Mouse (Mus musculus) midbrain, embryonic 12.5 days (tissue): ENCODE measurements around the gene Pbx2. TPM values are rescaled to one million over a fixed set of nuclear protein-coding genes. Genes with fewer than 3 reads are reported as not detected.

Source experiments
- ATAC-seq: fragments of 200-750 bp; cut with Nextera tagmentation; 2 replicates; pipeline ENCODE4 v1.8.0; 2017; ENCODE audit warnings: low read depth, moderate TSS enrichment, moderate library complexity; ENCODE audit not compliant: low FRiP score
- H3K27ac ChIP-seq: fragments of 300-500 bp; sonication (generic); replicated peaks from 2 replicates; pipeline ENCODE4 v1.5.1; 2016; ENCODE audit warnings: mild to moderate bottlenecking
- H3K27me3 ChIP-seq: fragments of 300-500 bp; sonication (generic); 2 replicates; pipeline ENCODE4 v1.6.1; 2016; ENCODE audit warnings: mild to moderate bottlenecking
- H3K36me3 ChIP-seq: fragments of 300-500 bp; sonication (generic); 2 replicates; pipeline ENCODE4 v1.6.1; 2016
- H3K4me1 ChIP-seq: fragments of 300-500 bp; sonication (generic); 2 replicates; pipeline ENCODE4 v1.6.1; 2016
- H3K4me2 ChIP-seq: fragments of 300-500 bp; sonication (generic); replicated peaks from 2 replicates; pipeline ENCODE4 v1.6.1; 2016; ENCODE audit warnings: mild to moderate bottlenecking, moderate library complexity
- H3K4me3 ChIP-seq: fragments of 300-500 bp; sonication (generic); 2 replicates; pipeline ENCODE4 v1.5.1; 2016; ENCODE audit warnings: mild to moderate bottlenecking
- H3K9ac ChIP-seq: fragments of 300-500 bp; sonication (generic); replicated peaks from 2 replicates; pipeline ENCODE4 v1.6.1; 2016; ENCODE audit warnings: mild to moderate bottlenecking, moderate library complexity
- H3K9me3 ChIP-seq: fragments of 300-500 bp; sonication (generic); 2 replicates; pipeline ENCODE4 v1.6.1; 2016; ENCODE audit warnings: mild to moderate bottlenecking
- WGBS: fragments of 180-500 bp; shearing (Covaris S2); methylation state at CpG from one replicate; pipeline ENCODE4 v1.1.7; 2016; 5-methylcytosine and 5-hydroxymethylcytosine counted together
- polyA plus RNA-seq: library from polyadenylated mRNA; unstranded; fragments of >200 nt; fragmentation: Nextera tagmentation; extraction: Ambion mirVana; gene quantifications from 2 replicates; pipeline ENCODE4 v1.2.1, GENCODE M21; 2016

Gene Pbx2
- polyA plus RNA-seq, 1 experiment from 2014 or later: 20.8 TPM

DNA sequence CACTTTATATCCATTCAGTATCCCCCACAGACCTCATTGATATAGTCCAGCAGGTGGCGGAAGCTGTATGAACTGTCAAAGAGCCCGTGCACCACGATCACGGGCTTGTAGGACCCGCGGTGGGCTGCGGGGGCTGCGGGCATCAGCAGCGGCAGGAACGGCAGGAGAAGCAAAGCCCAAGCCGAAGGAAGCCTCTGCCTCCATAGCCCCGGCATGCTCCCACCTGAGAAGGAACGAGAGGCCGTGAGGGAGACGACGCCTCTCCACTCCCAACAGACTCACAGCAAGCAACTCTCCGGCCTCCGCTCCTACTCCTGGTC lies 35.7 kb downstream of the Pbx2 start:
- peak overlapping the region; percentile 68 for H3K9ac ChIP-seq
- H3K4me1 ChIP-seq: peaks cover 49% of the 10 kb centered on the region
- peaks cover 22% of the 10 kb centered on the region for H3K27me3 ChIP-seq
- peaks cover 18% of the 10 kb centered on the region for H3K36me3 ChIP-seq
- WGBS: under 1% methylated on average over 18 of the region's 18 CpGs
- H3K9me3 ChIP-seq: no peaks in the 10 kb centered on the region
- ATAC-seq: peak; percentile 17; the same call in 1 of the 2 replicates
- peak overlapping the region; percentile 58 for H3K4me3 ChIP-seq
- H3K4me2 ChIP-seq: peak overlapping the region; percentile 91
- H3K27ac ChIP-seq: peak overlapping the region; percentile 88

GRCm38 (mm10) chr17:34627093-34627942 lies 36.3 kb downstream of the Pbx2 start:
- Histone ChIP-seq H3K9ac (peak overlapping the region; percentile 68), H3K4me2 (peak overlapping the region; percentile 91), H3K36me3 (peaks cover 12% of the 10 kb centered on the region), H3K4me1 (peaks cover 55% of the 10 kb centered on the region), H3K27ac (peak overlapping the region; percentile 88), H3K27me3 (peaks cover 27% of the 10 kb centered on the region), H3K4me3 (peak overlapping the region; percentile 58), H3K9me3 (no peaks in the 10 kb centered on the region)
- peak; percentile 63 for ATAC-seq
- 0% methylated on average over 43 of the region's 45 CpGs for WGBS

GRCm38 (mm10) chr17:34627943-34628643 lies 37.0 kb downstream of the Pbx2 start, which contains the start of gene Ppt2:
Gene Ppt2 (minus strand): TSS chr17:34628510.
- Histone ChIP-seq H3K4me1 (peaks cover 57% of the 10 kb centered on the region), H3K27me3 (peaks cover 35% of the 10 kb centered on the region), H3K4me3 (peak within 1 kb of the TSS; percentile 58), H3K36me3 (0 out of 2 replicates have a peak, but pooled peaks cover 5% of the 10 kb centered on the region), H3K27ac (peak within 1 kb of the TSS; percentile 88), H3K9me3 (no peaks in the 10 kb centered on the region), H3K4me2 (peak within 1 kb of the TSS; percentile 91), H3K9ac (peak within 1 kb of the TSS; percentile 68)
- 5% methylated on average over 29 of the region's 29 CpGs for WGBS
- no peak for ATAC-seq

- 11% methylated on average over 5 of the region's 5 CpGs for WGBS
Observed at GRCm38 (mm10) chr17:34628644-34628967, 37.5 kb downstream of the Pbx2 start.

DNA sequence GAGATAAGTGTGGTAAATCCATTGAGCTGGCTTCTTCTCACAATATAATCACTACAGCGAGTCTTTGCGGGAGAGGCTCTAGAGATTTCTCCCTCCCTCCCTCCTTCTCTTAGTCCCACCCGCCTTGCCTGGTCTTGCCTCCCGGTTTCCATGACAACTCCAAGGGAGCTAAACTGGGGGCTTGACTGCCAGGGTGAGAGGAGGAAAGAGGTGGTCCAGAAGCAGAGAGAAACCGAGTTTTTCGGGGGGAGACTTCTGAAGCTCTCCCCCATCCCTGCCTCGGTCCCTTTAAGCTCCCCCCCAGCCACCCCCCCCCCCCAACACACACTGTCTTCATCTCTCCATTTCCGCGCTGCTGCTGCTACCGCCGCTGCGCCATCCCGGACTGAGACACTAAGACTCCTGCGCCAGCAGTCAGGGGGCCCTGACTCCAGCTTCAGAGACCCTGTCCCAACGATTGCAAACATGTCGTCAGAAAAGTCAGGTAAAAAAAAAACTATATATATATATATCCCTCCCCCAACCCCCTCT lies 38.2 kb downstream of the Pbx2 start, which contains the start of gene Prrt1:
Prrt1 (plus strand) TSS at position 313 of the 531 bp plus-strand sequence.
- Histone ChIP-seq H3K4me3 (peak within 1 kb of the TSS; percentile 58), H3K9ac (peak within 1 kb of the TSS; percentile 68; the same call in 1 of the 2 replicates), H3K27ac (peak within 1 kb of the TSS; percentile 88), H3K4me2 (peak within 1 kb of the TSS; percentile 91), H3K27me3 (peaks cover 40% of the 10 kb centered on the region), H3K36me3 (0 out of 2 replicates have a peak, but pooled peaks cover 5% of the 10 kb centered on the region), H3K4me1 (peaks cover 57% of the 10 kb centered on the region), H3K9me3 (no peaks in the 10 kb centered on the region)
- WGBS: 1% methylated on average over 15 of the region's 16 CpGs
- peak; percentile 42; the same call in 1 of the 2 replicates for ATAC-seq

More at GRCm38 (mm10) chr17:34628644-34628967, 37.5 kb downstream of the Pbx2 start:
- Histone ChIP-seq H3K9ac (peak overlapping the region; percentile 68; the same call in 1 of the 2 replicates), H3K27me3 (peaks cover 40% of the 10 kb centered on the region), H3K36me3 (0 out of 2 replicates have a peak, but pooled peaks cover 5% of the 10 kb centered on the region), H3K27ac (peak overlapping the region; percentile 88), H3K4me2 (peak overlapping the region; percentile 91), H3K4me1 (peaks cover 57% of the 10 kb centered on the region), H3K4me3 (peak overlapping the region; percentile 58), H3K9me3 (no peaks in the 10 kb centered on the region)
- no peak for ATAC-seq

DNA sequence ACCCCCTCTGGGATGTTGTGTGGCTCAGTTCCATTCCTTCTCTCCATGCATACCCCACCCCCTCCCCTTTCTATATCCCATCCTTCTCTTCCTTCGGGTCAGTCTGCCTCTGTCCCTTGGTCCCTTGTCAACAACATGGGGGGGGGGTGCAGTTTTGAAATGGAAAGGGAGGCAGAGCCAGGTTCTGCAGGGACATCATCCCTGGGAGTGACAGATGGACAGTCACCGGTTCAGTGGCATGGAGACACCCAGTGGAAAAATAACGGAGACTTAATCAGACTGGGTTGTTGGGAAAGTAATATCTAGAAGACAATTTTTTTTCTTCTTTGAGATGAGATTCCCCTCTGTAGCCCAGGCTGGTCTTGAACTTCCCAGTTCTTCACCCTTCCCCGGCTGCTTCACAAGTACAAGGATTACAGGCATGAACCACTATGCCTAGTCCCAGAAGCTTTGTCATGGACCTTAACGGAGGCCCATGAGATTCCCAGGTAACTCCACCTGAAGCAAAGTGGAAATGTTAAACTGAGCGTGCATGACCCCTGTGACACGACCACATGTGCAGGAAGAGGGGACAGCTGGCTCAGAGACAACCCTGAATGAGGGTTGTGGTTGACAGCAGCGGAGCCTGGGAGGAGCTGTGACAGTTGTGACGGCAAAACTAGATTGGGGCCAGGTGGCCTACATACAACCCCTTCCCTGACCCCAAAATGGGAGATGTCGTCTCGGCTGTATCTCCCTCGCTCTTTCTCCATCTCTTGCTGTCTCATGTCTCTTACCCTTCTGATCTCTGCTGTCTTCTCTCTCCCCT lies 38.9 kb downstream of the Pbx2 start:
- WGBS: 12% methylated on average over 12 of the region's 12 CpGs
- no peak for ATAC-seq
- peak overlapping the region; percentile 91 for H3K4me2 ChIP-seq
- no peaks in the 10 kb centered on the region for H3K9me3 ChIP-seq
- peak overlapping the region; percentile 52; the same call in 1 of the 2 replicates for H3K9ac ChIP-seq
- H3K27ac ChIP-seq: peak overlapping the region; percentile 88; the same call in 1 of the 2 replicates
- H3K4me3 ChIP-seq: peak overlapping the region; percentile 58
- H3K36me3 ChIP-seq: 0 out of 2 replicates have a peak, but pooled peaks cover 5% of the 10 kb centered on the region
- H3K4me1 ChIP-seq: peaks cover 57% of the 10 kb centered on the region
- peaks cover 40% of the 10 kb centered on the region for H3K27me3 ChIP-seq

DNA sequence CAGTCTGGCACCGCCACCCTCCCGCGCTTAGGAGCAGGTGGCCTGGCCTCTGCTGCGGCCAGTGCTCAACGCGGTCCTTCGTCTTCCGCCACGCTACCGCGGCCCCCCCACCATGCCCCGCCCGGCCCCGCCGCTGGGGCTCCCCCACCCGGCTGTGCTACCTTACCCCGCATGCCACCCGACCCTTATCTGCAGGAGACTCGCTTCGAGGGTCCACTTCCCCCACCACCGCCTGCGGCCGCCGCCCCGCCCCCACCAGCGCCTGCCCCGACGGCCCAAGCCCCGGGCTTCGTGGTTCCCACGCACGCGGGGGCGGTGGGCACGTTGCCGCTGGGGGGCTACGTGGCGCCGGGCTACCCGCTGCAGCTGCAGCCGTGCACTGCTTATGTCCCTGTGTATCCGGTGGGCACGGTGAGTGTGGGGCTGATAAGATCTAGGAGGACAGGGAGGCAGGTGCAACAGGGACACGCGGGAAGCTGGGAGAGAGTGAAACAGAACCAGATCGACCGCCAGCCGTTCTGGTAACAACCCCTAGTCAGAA lies 39.8 kb downstream of the Pbx2 start:
- H3K36me3 ChIP-seq: no peaks in the 10 kb centered on the region
- H3K9ac ChIP-seq: peak overlapping the region; percentile 52
- peaks cover 45% of the 10 kb centered on the region for H3K27me3 ChIP-seq
- ATAC-seq: no peak
- H3K4me1 ChIP-seq: peaks cover 57% of the 10 kb centered on the region
- peak overlapping the region; percentile 58 for H3K4me3 ChIP-seq
- 2% methylated on average over 47 of the region's 48 CpGs for WGBS
- H3K4me2 ChIP-seq: peak overlapping the region; percentile 91
- H3K27ac ChIP-seq: no peak overlapping the region
- no peaks in the 10 kb centered on the region for H3K9me3 ChIP-seq

GRCm38 (mm10) chr17:34631647-34632046 lies 40.6 kb downstream of the Pbx2 start:
- WGBS: 4% methylated on average over 11 of the region's 12 CpGs
- ATAC-seq: no peak
- Histone ChIP-seq H3K4me3 (peak overlapping the region; percentile 35), H3K27me3 (peaks cover 51% of the 10 kb centered on the region), H3K27ac (no peak overlapping the region), H3K4me1 (peaks cover 50% of the 10 kb centered on the region), H3K36me3 (no peaks in the 10 kb centered on the region), H3K9me3 (no peaks in the 10 kb centered on the region), H3K4me2 (peak overlapping the region; percentile 91), H3K9ac (peak overlapping the region; percentile 46)

GRCm38 (mm10) chr17:34632261-34632691 lies 41.2 kb downstream of the Pbx2 start:
- WGBS: under 1% methylated on average over 25 of the region's 26 CpGs
- no peaks in the 10 kb centered on the region for H3K36me3 ChIP-seq
- peak overlapping the region; percentile 91 for H3K4me2 ChIP-seq
- ATAC-seq: no peak
- no peaks in the 10 kb centered on the region for H3K9me3 ChIP-seq
- no peak overlapping the region for H3K27ac ChIP-seq
- H3K4me1 ChIP-seq: peaks cover 50% of the 10 kb centered on the region
- 0 out of 2 replicates have a peak overlapping the region, but pooled peaks have one; percentile 21 for H3K9ac ChIP-seq
- H3K27me3 ChIP-seq: peaks cover 53% of the 10 kb centered on the region
- peak overlapping the region; percentile 35 for H3K4me3 ChIP-seq

DNA sequence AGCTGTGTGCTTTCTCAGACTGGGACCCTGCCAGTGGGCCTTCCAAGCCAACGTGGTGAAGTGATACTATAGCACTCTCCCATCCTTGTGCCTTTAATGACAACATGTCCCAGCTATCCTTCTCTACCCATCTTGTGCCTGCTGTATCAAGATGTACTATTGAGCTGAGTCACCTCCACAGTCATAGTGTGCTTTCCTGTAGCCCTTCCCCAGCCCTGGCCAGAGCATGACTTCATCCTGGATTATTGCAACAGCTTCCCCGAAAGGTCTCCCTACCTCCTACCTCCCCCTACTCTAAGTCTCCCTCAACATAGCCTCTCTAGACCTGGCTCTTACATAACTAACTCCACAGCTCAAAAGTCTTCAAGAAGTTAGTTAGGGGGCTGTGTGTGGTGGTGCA lies 44.6 kb downstream of the Pbx2 start:
- Histone ChIP-seq H3K27me3 (peaks cover 46% of the 10 kb centered on the region), H3K36me3 (no peaks in the 10 kb centered on the region), H3K27ac (no peak overlapping the region), H3K9me3 (no peaks in the 10 kb centered on the region), H3K4me2 (no peak overlapping the region), H3K4me3 (no peak overlapping the region), H3K4me1 (peaks cover 23% of the 10 kb centered on the region), H3K9ac (no peak overlapping the region)
- 70% methylated on average over 2 of the region's 2 CpGs for WGBS
- ATAC-seq: no peak

DNA sequence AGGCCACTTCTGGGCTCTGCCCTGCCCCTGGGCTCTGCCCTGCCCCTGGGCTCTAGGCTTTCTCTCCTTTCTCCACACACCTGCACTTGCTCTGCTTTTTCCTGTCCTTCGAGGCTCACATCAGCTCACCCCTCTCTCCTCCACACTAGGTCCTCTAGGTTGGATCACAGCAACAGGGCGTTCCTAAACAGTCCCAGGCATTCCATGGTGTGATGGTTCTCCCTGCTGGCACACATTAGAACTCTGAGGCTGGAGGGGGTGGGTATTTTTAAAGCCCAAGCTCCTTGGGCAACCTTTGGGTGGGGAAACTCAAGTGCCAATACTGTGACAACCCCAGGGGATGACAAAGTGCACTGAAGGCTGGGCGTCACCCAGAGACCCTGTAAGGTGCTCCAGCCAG lies 46.4 kb downstream of the Pbx2 start:
- Histone ChIP-seq H3K9me3 (no peaks in the 10 kb centered on the region), H3K4me2 (no peak overlapping the region), H3K4me1 (peaks cover 14% of the 10 kb centered on the region), H3K27me3 (peaks cover 28% of the 10 kb centered on the region), H3K27ac (no peak overlapping the region), H3K4me3 (no peak overlapping the region), H3K9ac (no peak overlapping the region; the same call in 1 of the 2 replicates), H3K36me3 (no peaks in the 10 kb centered on the region)
- WGBS: 64% methylated on average over 3 of the region's 3 CpGs
- ATAC-seq: no peak
